Comparison of ENCODE assay signal across 8 mouse cellular contexts in genomic region chr15:91190519-91191207, GRCm38 (mm10). TPM values are rescaled to one million over a fixed set of nuclear protein-coding genes. Genes with fewer than 3 reads are reported as not detected.
DNase-seq lines count a peak whose midpoint lies in the region; ATAC-seq lines count a peak whose summit lies in the region.

No protein-coding gene starts in this region.

- H3K9ac ChIP-seq in heart, embryonic 11.5 days (ENCODE audit: low read depth, low read length), result no peak overlapping the region
- peak overlapping the region; percentile 51 for H3K9ac ChIP-seq in forebrain, embryonic 15.5 days (replicated peaks)
- H3K9ac ChIP-seq in liver, embryonic 16.5 days (ENCODE audit: low read depth, low read length), result peak overlapping the region; percentile 52

- H3K4me1 ChIP-seq in heart, embryonic 11.5 days (ENCODE audit: control insufficient read depth, insufficient read depth, low read length), result peaks cover 5% of the 10 kb centered on the region; the same call in 1 of the 2 replicates
- H3K4me1 ChIP-seq in forebrain, embryonic 15.5 days, result peaks cover 35% of the 10 kb centered on the region
- H3K4me1 ChIP-seq in liver, embryonic 16.5 days (ENCODE audit: control insufficient read depth, low read depth, low read length), result peaks cover 3% of the 10 kb centered on the region; the same call in 1 of the 2 replicates

- H3K9me3 ChIP-seq in heart, embryonic 11.5 days (replicated peaks; ENCODE audit: control insufficient read depth, low read length), result no peaks in the 10 kb centered on the region
- no peaks in the 10 kb centered on the region for H3K9me3 ChIP-seq in forebrain, embryonic 15.5 days
- no peaks in the 10 kb centered on the region for H3K9me3 ChIP-seq in liver, embryonic 16.5 days (replicated peaks; ENCODE audit: control insufficient read depth, low read length)

- H3K36me3 ChIP-seq in heart, embryonic 11.5 days (ENCODE audit: control insufficient read depth, insufficient read depth, low read length), result no peaks in the 10 kb centered on the region
- no peaks in the 10 kb centered on the region for H3K36me3 ChIP-seq in forebrain, embryonic 15.5 days
- no peaks in the 10 kb centered on the region for H3K36me3 ChIP-seq in liver, embryonic 16.5 days (ENCODE audit: control insufficient read depth, insufficient read depth)

- WGBS in heart, embryonic 11.5 days (ENCODE audit: insufficient replicate concordance), result 50% methylated on average over 17 of the region's 17 CpGs
- WGBS in forebrain, embryonic 15.5 days, result 16% methylated on average over 17 of the region's 17 CpGs
- 51% methylated on average over 17 of the region's 17 CpGs for WGBS in liver, embryonic 16.5 days (ENCODE audit: insufficient replicate concordance)

- H3K27ac ChIP-seq in heart, embryonic 11.5 days (ENCODE audit: low read depth, low read length), result no peak overlapping the region
- H3K27ac ChIP-seq in forebrain, embryonic 15.5 days (replicated peaks), result peak overlapping the region; percentile 87
- peak overlapping the region; percentile 81 for H3K27ac ChIP-seq in liver, embryonic 16.5 days (ENCODE audit: low read length)

- no peaks in the 10 kb centered on the region for H3K27me3 ChIP-seq in heart, embryonic 11.5 days (ENCODE audit: control insufficient read depth, insufficient read depth, low read length)
- H3K27me3 ChIP-seq in forebrain, embryonic 15.5 days, result no peaks in the 10 kb centered on the region
- H3K27me3 ChIP-seq in liver, embryonic 16.5 days (ENCODE audit: control insufficient read depth, insufficient read depth, low read depth, low read length), result no peaks in the 10 kb centered on the region

- H3K4me3 ChIP-seq in heart, embryonic 11.5 days (ENCODE audit: low read depth, low read length), result peak overlapping the region; percentile 48
- peak overlapping the region; percentile 54 for H3K4me3 ChIP-seq in forebrain, embryonic 15.5 days
- peak overlapping the region; percentile 61 for H3K4me3 ChIP-seq in liver, embryonic 16.5 days (ENCODE audit: low read depth, low read length)

- peak overlapping the region; percentile 67 for H3K4me2 ChIP-seq in heart, embryonic 11.5 days
- H3K4me2 ChIP-seq in forebrain, embryonic 15.5 days (replicated peaks), result peak overlapping the region; percentile 79
- peak overlapping the region; percentile 80 for H3K4me2 ChIP-seq in liver, embryonic 16.5 days (ENCODE audit: low read depth, low read length)

- no peak for DNase-seq in heart, adult 8-10 months (ENCODE audit: low spot score)
- peak; percentile 23 for DNase-seq in cerebellum, adult 11 months
- no peak for DNase-seq in thymus, postnatal 4 days
- DNase-seq in spleen, adult 18-20 months, result no peak
- no peak for DNase-seq in T-cell, adult 2 months (ENCODE audit: low spot score)

- ATAC-seq in heart, embryonic 11.5 days (replicated peaks; ENCODE audit: insufficient number of reproducible peaks, low FRiP score, low TSS enrichment), result no peak
- ATAC-seq in forebrain, embryonic 15.5 days (replicated peaks), result peak; percentile 60
- ATAC-seq in liver, embryonic 16.5 days (ENCODE audit: low read depth), result no peak

RNA-seq across cellular contexts. Expression of gene Abcd2, which starts 0.9 kb away (rescaled TPM):
- 1.3 and 1.8 TPM in 2 replicates for polyA plus RNA-seq in heart, embryonic 11.5 days (2014; fragmentation: Nextera tagmentation; extraction: Ambion mirVana)
- 1 to 10 TPM; 4.3 to 4.8 (median 4.5) TPM for total RNA-seq in heart, adult 8-10 months (2022)
- 21.2 and 23.5 TPM in 2 replicates for polyA plus RNA-seq in forebrain, embryonic 15.5 days (2015; fragmentation: Nextera tagmentation; extraction: Ambion mirVana)
- 9.8 and 10.7 TPM in 2 replicates for polyA plus RNA-seq in liver, embryonic 16.5 days (2015; fragmentation: Nextera tagmentation; extraction: Ambion mirVana)

RNA-seq across cellular contexts. Expression of gene CN725425, which starts 8.6 kb away (rescaled TPM):
- not detected in 2 replicates for polyA plus RNA-seq in heart, embryonic 11.5 days (2014; fragmentation: Nextera tagmentation; extraction: Ambion mirVana)
- 1 to 10 TPM in 2 of 4 experiments, under 1 TPM in 2; 0.82 to 1.1 (median 1.0) TPM for total RNA-seq in heart, adult 8-10 months (2022)
- not detected in 2 replicates for polyA plus RNA-seq in forebrain, embryonic 15.5 days (2015; fragmentation: Nextera tagmentation; extraction: Ambion mirVana)
- 0.15 and 0.22 TPM in 2 replicates for polyA plus RNA-seq in liver, embryonic 16.5 days (2015; fragmentation: Nextera tagmentation; extraction: Ambion mirVana)
